Mouse (Mus musculus) spleen, adult 18-20 months (tissue): ENCODE results near the gene Irf2bpl.

Source experiments
- DNase-seq, 2 experiments: peaks; one replicate each; pipeline ENCODE4 v3.0.0; 2022; ENCODE audit warnings: mixed read lengths in 2 of 2

Gene Irf2bpl

GRCm38 (mm10) chr12:86897769-86898273 lies 13.2 kb upstream of the Irf2bpl start:
- DNase-seq: no peak

GRCm38 (mm10) chr12:86896921-86897512 lies 12.4 kb upstream of the Irf2bpl start:
- DNase-seq: no peak

- DNase-seq: no peak
Observed at GRCm38 (mm10) chr12:86896441-86896890, 11.9 kb upstream of the Irf2bpl start.

- DNase-seq: no peak
Observed at GRCm38 (mm10) chr12:86895703-86896409, 11.3 kb upstream of the Irf2bpl start.

GRCm38 (mm10) chr12:86894841-86895428 lies 10.3 kb upstream of the Irf2bpl start:
- DNase-seq: peak in 1 of 2 experiments; percentile 34

GRCm38 (mm10) chr12:86894184-86894839 lies 9.7 kb upstream of the Irf2bpl start:
- DNase-seq: peak; percentile 92 to 96

GRCm38 (mm10) chr12:86893326-86894183 lies 9.0 kb upstream of the Irf2bpl start:
- peak in 1 of 2 experiments; percentile 34 for DNase-seq

- DNase-seq: no peak
Observed at GRCm38 (mm10) chr12:86892711-86893311, 8.2 kb upstream of the Irf2bpl start.

- DNase-seq: peak; percentile 72 to 79
Observed at GRCm38 (mm10) chr12:86891786-86892702, 7.4 kb upstream of the Irf2bpl start.

- no peak for DNase-seq
Observed at GRCm38 (mm10) chr12:86891454-86891785, 6.8 kb upstream of the Irf2bpl start.

GRCm38 (mm10) chr12:86890796-86891301 lies 6.3 kb upstream of the Irf2bpl start:
- DNase-seq: no peak

- DNase-seq: no peak
Observed at GRCm38 (mm10) chr12:86890091-86890720, 5.6 kb upstream of the Irf2bpl start.

GRCm38 (mm10) chr12:86889103-86889644 lies 4.6 kb upstream of the Irf2bpl start:
- DNase-seq: peak; percentile 18 to 33

- peak; percentile 74 to 81 for DNase-seq
Observed at GRCm38 (mm10) chr12:86888130-86889069, 3.8 kb upstream of the Irf2bpl start.

GRCm38 (mm10) chr12:86887381-86888129 lies 3.0 kb upstream of the Irf2bpl start:
- no peak for DNase-seq

- no peak for DNase-seq
Observed at GRCm38 (mm10) chr12:86886446-86886965, 1.9 kb upstream of the Irf2bpl start.

- no peak for DNase-seq
Observed at GRCm38 (mm10) chr12:86885746-86886145, 1.1 kb upstream of the Irf2bpl start.

GRCm38 (mm10) chr12:86885336-86885735 lies 738 bp upstream of the Irf2bpl start:
- DNase-seq: no peak
